Mouse (Mus musculus) limb, embryonic 11.5 days (tissue): Measurements from ENCODE around the gene Gab2. TPM values are rescaled to one million over a fixed set of nuclear protein-coding genes. Genes with fewer than 3 reads are reported as not detected.

Experiments used
- ATAC-seq: fragments of 200-750 bp; cut with Nextera tagmentation; 2 replicates; pipeline ENCODE4 v1.8.0; 2017; ENCODE audit warnings: low read depth; ENCODE audit not compliant: insufficient number of reproducible peaks, low FRiP score, low TSS enrichment
- DNase-seq: peaks from one replicate; pipeline ENCODE4 v3.0.0-alpha.2; 2015; ENCODE audit warnings: low spot score
- H3K27ac ChIP-seq: fragments of 300-500 bp; sonication (generic); replicated peaks from 2 replicates; pipeline ENCODE4 v1.5.1; 2014; ENCODE audit warnings: low read depth, mild to moderate bottlenecking, low read length
- H3K27me3 ChIP-seq: fragments of 300-500 bp; sonication (generic); 2 replicates; pipeline ENCODE4 v1.6.1; 2014; ENCODE audit warnings: mild to moderate bottlenecking, low read length, mixed read lengths; ENCODE audit not compliant: control insufficient read depth, insufficient read depth
- H3K36me3 ChIP-seq: fragments of 300-500 bp; sonication (generic); 2 replicates; pipeline ENCODE4 v1.6.1; 2014; ENCODE audit warnings: mild to moderate bottlenecking, low read length, moderate library complexity, mixed read lengths; ENCODE audit not compliant: control insufficient read depth, insufficient read depth
- H3K4me1 ChIP-seq: fragments of 300-500 bp; sonication (generic); 2 replicates; pipeline ENCODE4 v1.6.1; 2014; ENCODE audit warnings: low read length, mixed read lengths; ENCODE audit not compliant: control insufficient read depth, insufficient read depth
- H3K4me2 ChIP-seq: fragments of 300-500 bp; sonication (generic); 2 replicates; pipeline ENCODE4 v1.6.1; 2014; ENCODE audit warnings: low read depth, mild to moderate bottlenecking, moderate library complexity; ENCODE audit not compliant: severe bottlenecking
- H3K4me3 ChIP-seq: fragments of 300-500 bp; sonication (generic); 2 replicates; pipeline ENCODE4 v1.5.1; 2014; ENCODE audit warnings: low read depth, low read length
- H3K9ac ChIP-seq: fragments of 300-500 bp; sonication (generic); 2 replicates; pipeline ENCODE4 v1.6.1; 2014; ENCODE audit warnings: mild to moderate bottlenecking, low read length
- H3K9me3 ChIP-seq: fragments of 300-500 bp; sonication (generic); 2 replicates; pipeline ENCODE4 v1.6.1; 2016; ENCODE audit warnings: low read length; ENCODE audit not compliant: control insufficient read depth
- WGBS: fragments of 180-500 bp; shearing (Covaris S2); extraction: QIAGEN DNeasy Blood & Tissue Kit; methylation state at CpG from one replicate; pipeline ENCODE4 v1.1.7; 2014; 5-methylcytosine and 5-hydroxymethylcytosine counted together
- polyA plus RNA-seq: library from polyadenylated mRNA; unstranded; fragments of >200 nt; fragmentation: Nextera tagmentation; extraction: Ambion mirVana; gene quantifications from 2 replicates; pipeline ENCODE4 v1.2.1, GENCODE M21; 2014

Gab2 gene
- polyA plus RNA-seq, 1 experiment from 2014 or later: 3.3 TPM

- Histone ChIP-seq H3K4me1 (no peaks in the 10 kb centered on the region), H3K9me3 (no peaks in the 10 kb centered on the region), H3K27me3 (no peaks in the 10 kb centered on the region), H3K4me2 (no peak overlapping the region), H3K36me3 (no peaks in the 10 kb centered on the region), H3K9ac (no peak overlapping the region), H3K4me3 (no peak overlapping the region), H3K27ac (no peak overlapping the region)
- no peak for DNase-seq
- WGBS: 73% methylated on average over 18 of the region's 18 CpGs
- no peak for ATAC-seq
Observed at GRCm38 (mm10) chr7:97340907-97341849, 259.8 kb downstream of the Gab2 start.

- Histone ChIP-seq H3K36me3 (no peaks in the 10 kb centered on the region), H3K4me1 (no peaks in the 10 kb centered on the region), H3K4me2 (no peak overlapping the region), H3K9ac (no peak overlapping the region), H3K9me3 (no peaks in the 10 kb centered on the region), H3K27ac (no peak overlapping the region), H3K27me3 (no peaks in the 10 kb centered on the region), H3K4me3 (no peak overlapping the region)
- WGBS: 59% methylated on average over 2 of the region's 2 CpGs
- no peak for ATAC-seq
- no peak for DNase-seq
Observed at GRCm38 (mm10) chr7:97342961-97343360, 261.6 kb downstream of the Gab2 start.

- H3K27ac ChIP-seq: no peak overlapping the region
- DNase-seq (no peak), ATAC-seq (no peak)
- no peaks in the 10 kb centered on the region for H3K36me3 ChIP-seq
- no peak overlapping the region for H3K4me2 ChIP-seq
- no peaks in the 10 kb centered on the region for H3K27me3 ChIP-seq
- no peak overlapping the region for H3K9ac ChIP-seq
- 70% methylated on average over 2 of the region's 2 CpGs for WGBS
- no peaks in the 10 kb centered on the region for H3K9me3 ChIP-seq
- H3K4me3 ChIP-seq: no peak overlapping the region
- no peaks in the 10 kb centered on the region for H3K4me1 ChIP-seq
Observed at GRCm38 (mm10) chr7:97344655-97345054, 263.3 kb downstream of the Gab2 start.

GRCm38 (mm10) chr7:97345229-97345871 is 264.0 kb downstream of the Gab2 start:
- no peaks in the 10 kb centered on the region for H3K9me3 ChIP-seq
- H3K27ac ChIP-seq: no peak overlapping the region
- WGBS: 62% methylated on average over 10 of the region's 10 CpGs
- ATAC-seq (no peak), DNase-seq (no peak)
- no peaks in the 10 kb centered on the region for H3K27me3 ChIP-seq
- no peaks in the 10 kb centered on the region for H3K4me1 ChIP-seq
- H3K36me3 ChIP-seq: no peaks in the 10 kb centered on the region
- H3K4me2 ChIP-seq: no peak overlapping the region
- H3K4me3 ChIP-seq: no peak overlapping the region
- H3K9ac ChIP-seq: no peak overlapping the region

- no peak overlapping the region for H3K4me2 ChIP-seq
- no peaks in the 10 kb centered on the region for H3K9me3 ChIP-seq
- H3K9ac ChIP-seq: no peak overlapping the region
- H3K4me3 ChIP-seq: no peak overlapping the region
- WGBS: 78% methylated on average over 9 of the region's 9 CpGs
- no peak for DNase-seq
- H3K36me3 ChIP-seq: no peaks in the 10 kb centered on the region
- no peaks in the 10 kb centered on the region for H3K4me1 ChIP-seq
- H3K27me3 ChIP-seq: no peaks in the 10 kb centered on the region
- H3K27ac ChIP-seq: no peak overlapping the region
- ATAC-seq: no peak
Observed at GRCm38 (mm10) chr7:97346111-97346821, 264.9 kb downstream of the Gab2 start.

- DNase-seq: no peak
- Histone ChIP-seq H3K9ac (no peak overlapping the region), H3K4me3 (no peak overlapping the region), H3K36me3 (no peaks in the 10 kb centered on the region), H3K4me1 (no peaks in the 10 kb centered on the region), H3K27ac (no peak overlapping the region), H3K9me3 (no peaks in the 10 kb centered on the region), H3K27me3 (no peaks in the 10 kb centered on the region), H3K4me2 (no peak overlapping the region)
- ATAC-seq: no peak
- WGBS: 88% methylated on average over 3 of the region's 4 CpGs
Observed at GRCm38 (mm10) chr7:97346822-97347166, 265.4 kb downstream of the Gab2 start.

GRCm38 (mm10) chr7:97347464-97347863 is 266.1 kb downstream of the Gab2 start:
- H3K4me2 ChIP-seq: no peak overlapping the region
- no peak overlapping the region for H3K4me3 ChIP-seq
- H3K27me3 ChIP-seq: no peaks in the 10 kb centered on the region
- H3K4me1 ChIP-seq: no peaks in the 10 kb centered on the region
- DNase-seq: no peak
- H3K27ac ChIP-seq: no peak overlapping the region
- no peaks in the 10 kb centered on the region for H3K36me3 ChIP-seq
- WGBS: 96% methylated on average over 15 of the region's 15 CpGs
- H3K9me3 ChIP-seq: no peaks in the 10 kb centered on the region
- H3K9ac ChIP-seq: no peak overlapping the region
- ATAC-seq: no peak

GRCm38 (mm10) chr7:97348318-97348717 is 266.9 kb downstream of the Gab2 start:
- H3K9me3 ChIP-seq: no peaks in the 10 kb centered on the region
- WGBS: 92% methylated on average over 3 of the region's 3 CpGs
- no peaks in the 10 kb centered on the region for H3K4me1 ChIP-seq
- no peak for ATAC-seq
- no peak overlapping the region for H3K9ac ChIP-seq
- H3K27me3 ChIP-seq: no peaks in the 10 kb centered on the region
- DNase-seq: no peak
- H3K27ac ChIP-seq: no peak overlapping the region
- no peaks in the 10 kb centered on the region for H3K36me3 ChIP-seq
- H3K4me2 ChIP-seq: no peak overlapping the region
- no peak overlapping the region for H3K4me3 ChIP-seq
